Mouse (Mus musculus) testis, postnatal 10 days (tissue): ENCODE measurements around the gene Stom.

Experiments used
- DNase-seq: peaks from one replicate; pipeline ENCODE4 v3.0.0; 2021; ENCODE audit warnings: low spot score

Gene Stom

GRCm38 (mm10) chr2:35271817-35272216 lies 65.0 kb downstream of the Stom start:
- no peak for DNase-seq

GRCm38 (mm10) chr2:35270531-35270984 lies 66.2 kb downstream of the Stom start:
- peak; percentile 60 for DNase-seq

GRCm38 (mm10) chr2:35269716-35270260 lies 67.0 kb downstream of the Stom start:
- DNase-seq: peak; percentile 70

- DNase-seq: no peak
These were observed 67.6 kb downstream of the Stom start for GRCm38 (mm10) chr2:35269136-35269535.

- no peak for DNase-seq
These were observed 68.8 kb downstream of the Stom start for GRCm38 (mm10) chr2:35267876-35268566.

GRCm38 (mm10) chr2:35267156-35267875 lies 69.5 kb downstream of the Stom start:
- DNase-seq: no peak

GRCm38 (mm10) chr2:35266251-35266905 lies 70.4 kb downstream of the Stom start:
- no peak for DNase-seq

GRCm38 (mm10) chr2:35265775-35266174 lies 71.0 kb downstream of the Stom start:
- DNase-seq: no peak

- no peak for DNase-seq
These were observed 71.5 kb downstream of the Stom start for GRCm38 (mm10) chr2:35265296-35265695.

GRCm38 (mm10) chr2:35264095-35264494 lies 72.7 kb downstream of the Stom start:
- no peak for DNase-seq
